Mouse (Mus musculus): ENCODE results near the gene Pik3ap1.
"Not testable (repeated sequence)": the region's sequence is repeated elsewhere in the genome, so short reads cannot be mapped to it uniquely, and the experiment has no call there.

Pik3ap1 gene

DNA sequence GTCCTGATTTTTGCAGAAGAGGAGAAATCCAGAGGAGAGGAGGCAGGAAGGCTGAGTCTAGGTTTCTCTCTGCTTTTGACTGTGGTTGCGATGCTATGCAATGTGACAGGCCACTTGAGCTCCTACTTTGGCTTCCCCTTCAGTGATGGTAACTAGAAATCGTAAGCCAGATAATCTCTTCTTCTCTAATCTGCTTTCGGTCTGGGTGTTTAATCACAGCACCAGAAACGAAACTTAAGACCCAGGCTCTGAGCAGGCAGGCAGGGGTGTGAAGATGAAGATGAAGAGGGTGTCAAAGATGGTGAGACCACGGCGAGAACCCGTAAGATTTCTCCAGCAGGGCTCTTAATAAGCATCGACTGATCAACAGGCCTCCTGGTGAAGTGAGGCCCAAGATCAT is 51.9 kb downstream of the Pik3ap1 start:
- no peak for ATAC-seq (ENCODE audit: insufficient number of reproducible peaks, low FRiP score, low TSS enrichment)

DNA sequence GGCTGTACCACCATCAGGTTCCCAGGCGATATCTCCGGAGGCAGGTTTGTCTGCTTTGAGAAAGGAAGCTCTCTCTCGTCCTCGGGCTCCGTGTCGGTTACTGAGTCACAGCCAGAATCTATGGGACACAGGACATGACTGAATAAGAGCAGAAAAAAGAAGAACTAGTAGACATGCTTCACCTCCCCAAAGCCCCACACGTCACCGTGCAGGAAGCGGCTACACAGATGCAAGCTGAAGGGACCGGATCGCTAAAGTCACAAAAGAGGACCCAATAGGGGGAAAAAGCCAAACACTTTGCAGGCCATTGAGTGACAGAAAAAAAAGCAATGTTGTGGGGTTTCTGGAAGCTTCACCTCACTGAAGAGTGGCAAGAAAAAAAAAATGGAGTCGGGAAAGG is 52.7 kb downstream of the Pik3ap1 start:
- ATAC-seq (ENCODE audit: insufficient number of reproducible peaks, low FRiP score, low TSS enrichment) = no peak

DNA sequence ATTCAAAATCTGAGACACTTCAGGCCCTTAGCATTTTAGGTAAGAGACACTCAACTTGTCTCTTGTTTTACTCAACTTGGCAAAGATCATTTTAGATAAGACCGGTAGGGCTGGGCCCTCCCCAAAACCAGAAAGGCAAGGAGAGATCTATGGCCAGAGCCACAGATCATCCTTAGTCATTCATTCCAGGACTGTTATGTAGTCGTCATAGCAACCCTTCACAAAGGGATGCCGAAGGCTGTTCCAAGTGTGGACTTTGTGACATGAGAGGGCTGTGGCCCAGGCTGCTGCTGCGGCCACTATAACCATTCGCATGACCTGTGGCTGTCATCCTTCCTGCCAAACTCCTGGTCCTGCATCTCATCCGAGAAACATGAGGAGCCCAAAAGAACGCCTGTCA is 54.5 kb downstream of the Pik3ap1 start:
- ATAC-seq (ENCODE audit: insufficient number of reproducible peaks, low FRiP score, low TSS enrichment) = no peak

DNA sequence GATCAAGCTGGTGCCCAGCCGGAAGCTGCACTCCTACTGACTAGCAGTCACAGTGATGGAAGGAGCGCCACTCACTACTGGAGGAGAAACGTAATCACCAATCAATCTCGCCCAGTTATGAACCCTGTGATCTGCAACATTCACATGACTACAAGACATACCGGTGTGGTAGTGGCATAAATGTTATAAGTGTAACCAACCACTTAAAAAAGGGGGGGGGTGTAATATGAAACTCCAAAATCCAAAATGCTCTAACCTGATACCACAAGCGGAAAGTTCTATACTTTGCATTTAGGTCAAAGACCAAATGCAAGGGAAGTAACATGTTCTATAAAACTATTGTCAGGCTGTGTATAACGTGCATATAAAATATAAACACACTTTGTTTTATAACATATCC is 54.9 kb downstream of the Pik3ap1 start:
- no peak for ATAC-seq (ENCODE audit: insufficient number of reproducible peaks, low FRiP score, low TSS enrichment)

DNA sequence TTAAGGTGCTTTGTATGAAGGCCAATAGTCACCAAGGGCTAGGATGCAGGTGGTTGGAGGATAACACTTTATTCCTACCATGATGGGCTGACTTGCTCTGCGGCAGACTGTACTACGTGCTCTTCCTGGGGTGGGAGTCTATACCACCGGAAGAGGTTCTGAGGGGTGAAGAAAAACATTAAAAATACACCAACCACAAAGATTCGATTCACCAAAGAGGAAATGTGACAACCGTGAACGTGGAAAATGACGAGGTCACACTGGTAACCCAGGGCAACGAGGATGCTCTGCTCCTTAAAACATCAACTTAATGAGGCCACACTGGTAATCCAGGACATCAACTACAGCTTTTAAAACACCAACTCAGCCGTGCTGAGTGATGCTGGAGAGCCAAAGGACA is 56.2 kb downstream of the Pik3ap1 start:
- ATAC-seq (ENCODE audit: insufficient number of reproducible peaks, low FRiP score, low TSS enrichment) = no peak

DNA sequence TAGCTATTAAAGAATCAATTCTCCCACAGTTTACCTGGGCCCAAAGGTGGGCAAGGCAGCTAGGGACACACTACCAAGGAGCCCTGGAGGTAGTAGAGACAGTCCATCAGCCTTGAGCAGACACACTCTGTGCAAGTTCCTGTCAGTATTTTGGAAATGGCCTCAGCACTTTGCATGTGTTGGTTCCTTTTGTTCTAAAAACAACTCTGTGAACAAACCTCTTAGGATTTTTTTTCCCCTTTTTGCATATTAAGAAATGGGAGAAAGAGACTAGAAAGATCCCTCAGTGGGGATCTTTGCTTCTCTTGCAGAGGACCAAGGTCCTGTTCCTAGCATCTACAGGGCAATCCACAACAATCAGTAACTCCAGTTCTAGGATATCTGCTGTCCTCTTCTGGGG is 61.1 kb downstream of the Pik3ap1 start:
- ATAC-seq (ENCODE audit: insufficient number of reproducible peaks, low FRiP score, low TSS enrichment) = no peak

DNA sequence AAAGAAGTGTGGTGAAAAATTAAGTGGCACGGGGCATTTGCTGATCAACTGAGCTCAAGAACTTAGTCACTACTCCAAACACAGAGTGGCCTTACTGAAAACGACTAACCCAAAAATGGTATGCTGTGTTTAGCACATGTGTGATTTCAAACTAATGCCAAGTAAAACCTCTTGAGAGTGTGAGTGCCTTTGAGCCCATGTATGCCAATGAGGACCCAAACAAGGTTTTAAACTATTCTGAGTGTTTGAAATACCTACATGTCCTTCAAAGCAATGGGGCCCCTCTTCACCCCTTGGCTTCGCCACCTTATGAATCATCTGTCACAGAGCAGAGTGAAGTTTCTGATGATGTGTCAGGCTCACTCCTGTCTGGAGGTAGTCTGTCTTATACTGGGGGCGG is 61.8 kb downstream of the Pik3ap1 start:
- ATAC-seq (ENCODE audit: insufficient number of reproducible peaks, low FRiP score, low TSS enrichment) = no peak

DNA sequence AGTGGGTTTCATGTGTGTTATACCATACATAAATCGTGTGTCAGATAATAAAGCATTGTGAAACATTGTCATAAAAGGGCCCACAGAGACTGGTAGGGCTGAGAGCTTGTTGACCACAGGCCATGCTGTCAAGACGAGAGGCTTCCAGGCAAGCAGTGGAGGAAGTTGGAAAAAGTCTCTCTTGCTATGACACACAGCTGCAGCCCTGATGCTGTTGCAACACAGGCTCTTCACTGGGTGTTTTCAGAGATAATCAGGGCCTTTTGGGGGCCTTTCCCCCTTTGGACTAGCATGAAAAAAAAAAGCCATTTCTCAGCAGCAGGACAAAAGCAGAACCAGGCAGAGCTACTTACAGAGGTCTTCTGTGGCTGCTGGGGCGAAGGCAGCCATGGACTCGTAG is 63.8 kb downstream of the Pik3ap1 start:
- ATAC-seq (ENCODE audit: insufficient number of reproducible peaks, low FRiP score, low TSS enrichment) = no peak

DNA sequence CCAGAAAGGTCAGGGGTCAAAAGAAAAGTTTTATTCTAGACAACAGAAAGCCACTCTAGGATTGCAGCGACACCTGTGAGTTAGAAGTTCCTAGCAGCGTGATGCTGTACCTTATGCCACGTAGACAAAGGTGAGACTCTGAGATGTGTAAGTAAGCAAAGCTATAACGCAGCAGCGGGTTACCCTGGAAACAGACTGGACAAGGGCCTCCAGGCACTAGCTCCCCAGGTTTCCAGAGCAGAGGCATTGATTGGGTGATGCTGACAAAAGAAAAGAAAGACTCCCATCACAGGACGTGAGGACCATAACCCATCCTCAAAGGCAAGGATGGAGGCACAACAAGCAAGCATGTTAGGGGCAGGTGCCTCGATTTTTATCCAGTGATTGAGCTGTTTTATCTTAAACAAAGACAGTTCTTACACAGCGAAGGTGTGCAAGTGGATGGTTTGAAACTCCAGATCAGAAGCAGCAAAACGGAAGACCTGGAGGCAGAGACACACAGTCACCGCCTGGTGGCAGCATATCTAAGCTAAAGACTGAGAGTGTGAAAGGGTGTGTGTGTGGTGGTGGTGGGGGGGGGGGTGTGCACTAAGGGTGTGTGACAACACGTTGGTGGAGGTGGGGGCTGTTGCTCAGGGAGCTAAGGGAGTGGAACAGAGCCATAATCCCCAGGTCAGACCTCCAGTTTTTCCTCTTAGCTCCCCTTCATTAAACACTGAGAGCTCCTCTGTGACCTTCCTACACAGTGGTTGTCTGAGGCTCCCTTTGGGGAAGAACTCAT is 67.4 kb downstream of the Pik3ap1 start:
- ATAC-seq (ENCODE audit: insufficient number of reproducible peaks, low FRiP score, low TSS enrichment) = no peak

DNA sequence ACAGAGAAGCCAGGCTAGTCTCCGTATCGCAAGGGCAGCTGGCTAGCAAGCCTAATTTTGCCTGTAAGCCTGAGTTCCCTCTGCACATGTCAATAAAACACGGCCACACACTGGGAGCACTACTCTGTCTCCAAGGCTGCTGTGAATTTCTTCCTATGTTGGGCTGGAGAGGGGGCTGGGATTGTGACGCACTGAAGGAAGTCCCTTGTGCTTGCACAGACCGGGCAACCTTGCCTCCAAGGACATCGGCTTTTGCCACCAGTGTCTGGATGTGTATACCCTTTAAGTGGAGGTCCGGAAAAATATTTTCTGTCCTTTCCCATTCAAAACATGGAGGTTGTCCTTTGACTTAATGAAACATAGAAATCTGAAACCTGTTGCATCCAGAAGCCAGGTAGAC is 70.2 kb downstream of the Pik3ap1 start:
- ATAC-seq (ENCODE audit: insufficient number of reproducible peaks, low FRiP score, low TSS enrichment) = no peak

DNA sequence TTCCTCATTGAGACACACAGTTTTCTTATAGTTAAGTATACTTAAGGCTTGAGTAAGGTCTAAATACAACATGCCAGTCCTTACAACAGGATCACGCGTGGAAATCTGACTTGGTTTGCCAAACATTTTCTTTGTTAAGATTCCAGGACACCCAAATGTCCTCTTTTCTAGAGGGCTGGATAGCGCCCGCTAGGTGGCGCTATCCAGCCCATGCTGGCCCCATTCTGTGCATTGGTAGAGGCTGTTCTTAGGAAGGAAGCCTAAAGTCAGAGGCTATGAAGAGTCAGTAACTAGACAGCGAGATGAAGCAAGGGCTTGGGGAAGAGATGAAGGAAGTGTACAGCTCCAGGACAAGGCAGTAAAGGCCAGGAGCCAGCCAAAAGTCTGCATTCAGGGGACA is 71.2 kb downstream of the Pik3ap1 start:
- no peak for ATAC-seq (ENCODE audit: insufficient number of reproducible peaks, low FRiP score, low TSS enrichment)

DNA sequence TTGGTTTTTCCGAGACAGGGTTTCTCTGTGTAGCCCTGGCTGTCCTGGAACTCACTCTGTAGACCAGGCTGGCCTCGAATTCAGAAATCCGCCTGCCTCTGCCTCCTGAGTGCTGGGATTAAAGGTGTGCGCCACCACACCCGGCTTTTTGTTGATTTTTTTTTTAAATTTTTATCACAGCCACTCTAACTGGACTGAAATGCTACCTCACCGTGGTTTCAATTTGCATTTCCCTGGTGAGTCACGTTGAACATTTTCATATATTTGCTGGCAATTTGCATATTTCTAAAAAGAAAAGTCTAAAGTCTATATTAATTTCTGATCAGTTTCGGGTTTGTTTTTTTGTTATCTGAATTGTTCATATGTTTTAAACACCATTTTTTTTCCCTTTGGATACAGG is 72.3 kb downstream of the Pik3ap1 start:
- ATAC-seq (ENCODE audit: insufficient number of reproducible peaks, low FRiP score, low TSS enrichment) = not testable (repeated sequence)

DNA sequence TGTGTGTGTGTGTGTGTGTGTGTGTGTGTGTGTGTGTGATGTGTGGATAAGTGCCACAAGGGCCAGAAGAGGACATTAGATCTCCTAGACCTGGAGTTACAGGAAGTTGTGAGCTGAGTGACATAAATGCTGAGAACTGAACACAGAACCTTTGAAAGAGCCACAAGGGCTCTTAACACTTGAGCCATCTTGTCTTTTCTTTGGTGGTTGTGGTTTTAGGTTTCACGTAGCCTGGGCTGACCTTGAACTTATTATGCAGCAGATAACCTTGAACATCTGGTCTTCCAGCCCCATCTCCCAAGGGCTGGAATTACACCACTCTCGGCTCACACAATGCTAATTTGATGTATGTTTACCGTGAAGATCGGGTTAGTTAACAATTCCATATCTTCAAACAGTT is 72.9 kb downstream of the Pik3ap1 start:
- no peak for ATAC-seq (ENCODE audit: insufficient number of reproducible peaks, low FRiP score, low TSS enrichment)

DNA sequence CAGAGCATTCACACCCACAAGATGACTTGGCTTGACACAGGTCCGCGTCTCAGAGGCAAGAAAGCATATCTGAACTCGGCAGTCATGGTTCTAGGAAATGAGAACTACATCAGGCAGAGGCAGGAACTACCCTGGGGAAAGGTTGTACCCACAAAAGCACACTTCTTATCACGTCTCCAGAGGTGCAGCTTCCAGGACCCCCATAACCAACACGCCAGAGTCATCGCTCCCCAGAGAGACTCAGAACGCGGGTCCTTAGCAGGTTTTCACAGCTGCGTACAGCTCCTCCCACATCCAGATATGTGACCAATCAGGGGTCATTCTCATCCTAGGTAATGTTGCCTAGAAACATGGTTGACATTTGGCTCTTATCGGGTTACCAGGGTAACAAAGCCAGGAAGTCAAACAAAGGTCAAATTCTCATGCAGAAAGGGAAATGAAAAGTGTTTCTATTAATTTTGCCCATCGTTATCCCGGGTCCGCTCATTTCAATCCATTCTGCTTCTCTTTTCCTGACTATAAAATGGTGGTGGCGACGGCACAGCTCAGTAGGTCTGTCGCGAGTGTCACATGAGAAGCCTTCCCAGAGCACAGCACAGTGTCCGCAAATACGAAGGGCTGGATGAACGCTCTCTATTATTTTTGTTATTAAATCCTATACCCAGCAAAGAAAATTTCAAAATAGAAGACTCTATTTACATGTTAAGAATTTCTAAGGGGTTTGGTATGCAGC is 73.8 kb downstream of the Pik3ap1 start:
- ATAC-seq (ENCODE audit: insufficient number of reproducible peaks, low FRiP score, low TSS enrichment) = no peak

DNA sequence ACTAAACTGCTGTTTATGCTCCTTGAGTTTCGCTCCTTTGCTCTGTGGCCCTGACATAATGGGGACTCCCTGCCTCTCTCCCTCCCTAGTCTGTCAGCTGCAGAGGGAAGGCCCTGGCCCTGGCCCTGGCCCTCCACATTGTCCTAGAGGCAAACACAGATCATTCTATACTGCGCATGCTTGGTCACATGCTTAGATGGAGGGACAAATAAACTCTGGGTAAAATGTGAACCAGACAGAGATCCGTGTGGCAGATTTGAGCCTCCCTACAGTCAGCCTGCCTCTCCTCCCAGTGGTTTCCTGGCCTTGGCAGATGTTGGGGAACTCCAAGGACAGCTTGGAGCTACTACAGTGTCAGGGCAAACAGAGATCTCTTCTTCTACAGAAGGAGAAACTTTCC is 81.0 kb downstream of the Pik3ap1 start:
- no peak for ATAC-seq (ENCODE audit: insufficient number of reproducible peaks, low FRiP score, low TSS enrichment)

DNA sequence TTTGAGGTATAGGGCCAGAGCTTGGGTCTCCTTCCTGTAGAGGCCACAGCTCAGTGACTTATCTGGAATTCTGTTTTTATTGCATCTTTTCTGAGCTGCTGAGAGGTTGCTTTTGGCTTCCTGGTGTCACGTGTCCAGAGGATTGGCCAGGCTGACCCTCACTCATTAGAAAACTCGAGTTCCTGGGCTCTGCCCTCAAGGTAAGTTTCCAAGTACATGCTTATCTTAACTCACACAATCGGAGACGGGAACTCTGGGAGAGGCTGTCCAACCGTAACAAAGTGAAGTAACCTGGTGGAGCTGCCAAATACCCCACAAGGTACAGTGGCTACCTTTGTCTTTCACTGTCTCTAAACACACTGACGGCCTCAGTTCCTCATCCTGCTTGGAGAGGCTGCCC is 81.5 kb downstream of the Pik3ap1 start:
- no peak for ATAC-seq (ENCODE audit: insufficient number of reproducible peaks, low FRiP score, low TSS enrichment)

DNA sequence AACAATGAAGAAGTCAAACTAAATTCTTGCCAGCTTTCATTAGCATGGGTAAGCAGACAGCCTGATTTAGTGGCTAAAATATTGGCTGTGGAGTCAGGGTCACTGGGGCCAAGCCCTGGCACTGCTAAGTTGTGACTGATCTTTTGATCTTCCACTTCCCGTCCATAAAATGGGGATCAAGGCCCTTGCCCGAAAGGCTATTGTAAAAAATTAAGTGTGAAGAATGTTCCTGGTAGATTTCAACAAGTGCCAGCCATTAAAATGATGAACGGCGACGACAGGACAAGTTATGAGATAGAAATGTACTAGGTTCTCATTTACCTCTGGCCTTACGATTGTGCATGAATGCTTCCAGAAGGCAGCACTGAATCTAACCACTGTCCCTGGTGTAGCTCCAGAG is 83.0 kb downstream of the Pik3ap1 start:
- no peak for ATAC-seq (ENCODE audit: insufficient number of reproducible peaks, low FRiP score, low TSS enrichment)

DNA sequence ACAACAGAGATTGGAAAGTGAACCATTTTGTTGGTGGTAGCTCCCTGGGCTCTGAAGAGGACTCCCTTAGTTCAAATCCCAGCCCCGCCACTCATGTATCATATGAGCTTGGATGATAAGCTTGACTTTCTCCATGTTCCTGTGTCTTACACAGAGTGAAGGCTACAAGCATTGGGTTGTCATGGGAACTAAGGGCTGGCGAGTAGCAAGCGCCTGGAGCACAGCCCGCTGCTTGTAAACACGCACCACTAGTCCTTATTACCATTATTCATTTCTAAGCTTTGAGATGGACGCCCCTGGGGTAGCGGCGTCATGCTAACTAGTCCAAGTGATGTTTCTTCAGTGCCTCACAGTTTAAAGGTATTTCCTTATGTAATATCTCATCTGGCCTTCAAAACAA is 85.5 kb downstream of the Pik3ap1 start:
- no peak for ATAC-seq (ENCODE audit: insufficient number of reproducible peaks, low FRiP score, low TSS enrichment)

DNA sequence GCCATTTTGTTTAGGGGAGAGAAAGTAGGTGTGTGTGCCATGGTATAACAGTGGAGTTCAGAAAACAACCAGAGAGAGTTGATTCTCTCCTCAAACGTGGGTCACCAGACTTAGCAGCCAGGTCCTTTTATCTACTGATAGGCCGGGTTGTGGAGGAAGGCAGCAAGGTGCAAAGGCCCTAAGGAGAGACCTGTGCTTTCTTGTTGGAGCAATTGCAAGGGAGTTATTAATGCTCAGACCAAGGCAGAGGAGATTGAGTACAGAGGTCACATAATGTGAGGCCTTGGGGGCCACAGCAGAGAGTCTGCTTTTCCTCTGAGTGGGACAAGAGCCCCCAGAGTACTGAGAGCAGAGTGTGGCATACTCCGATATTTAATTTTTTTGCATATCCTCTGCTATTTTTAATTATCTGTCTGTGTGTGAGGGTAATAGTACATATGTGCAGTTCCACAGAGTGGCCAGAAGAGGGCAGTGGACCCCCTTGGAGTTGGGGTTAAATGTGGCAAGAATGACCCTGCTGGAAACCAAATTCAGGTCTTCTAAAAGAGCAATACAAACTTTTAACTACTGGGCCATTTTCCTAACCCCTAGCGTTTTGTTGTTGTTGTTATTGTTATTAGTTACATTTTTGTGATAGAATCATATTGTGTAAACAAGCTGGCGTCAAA is 93.8 kb downstream of the Pik3ap1 start:
- ATAC-seq (ENCODE audit: insufficient number of reproducible peaks, low FRiP score, low TSS enrichment) = no peak

DNA sequence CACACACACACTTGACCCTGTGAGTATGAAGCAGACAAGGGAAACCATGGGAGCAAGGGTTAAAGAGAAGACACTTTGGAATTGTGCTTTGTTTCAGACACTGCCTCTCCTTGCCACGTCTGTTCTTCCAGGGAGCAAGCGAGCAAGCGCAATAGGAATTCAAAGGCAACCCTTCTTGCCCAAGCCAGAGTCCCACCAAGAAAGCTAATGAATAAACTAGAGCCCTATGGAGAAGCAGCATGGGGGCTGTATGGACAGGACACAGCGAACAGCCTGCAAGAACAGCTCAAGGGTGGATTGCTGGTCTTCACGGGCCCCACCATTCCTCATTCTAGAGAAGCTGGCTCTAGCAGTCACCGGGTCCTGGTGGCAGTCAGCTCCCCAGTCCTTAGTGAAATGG is 96.3 kb downstream of the Pik3ap1 start:
- ATAC-seq (ENCODE audit: insufficient number of reproducible peaks, low FRiP score, low TSS enrichment) = no peak

DNA sequence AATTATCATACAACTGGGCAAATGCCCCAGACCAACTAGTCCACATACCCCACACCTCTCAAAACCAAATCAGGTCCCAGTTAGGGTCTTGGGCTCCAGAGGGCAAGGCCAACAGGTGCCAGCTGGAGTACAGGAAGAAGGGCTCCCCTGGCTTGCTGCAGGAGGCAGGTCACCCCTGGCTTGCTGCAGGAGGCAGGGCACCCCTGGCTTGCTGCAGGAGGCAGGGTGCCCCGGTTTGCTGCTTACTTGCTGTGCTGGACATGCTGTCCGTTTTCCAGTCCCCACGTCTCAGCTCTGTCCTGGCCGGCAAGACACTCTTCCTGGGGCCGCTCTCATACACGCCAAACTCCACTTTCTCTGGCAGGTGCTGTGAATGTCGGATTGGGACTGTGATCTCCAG is 97.7 kb downstream of the Pik3ap1 start:
- ATAC-seq (ENCODE audit: insufficient number of reproducible peaks, low FRiP score, low TSS enrichment) = no peak

DNA sequence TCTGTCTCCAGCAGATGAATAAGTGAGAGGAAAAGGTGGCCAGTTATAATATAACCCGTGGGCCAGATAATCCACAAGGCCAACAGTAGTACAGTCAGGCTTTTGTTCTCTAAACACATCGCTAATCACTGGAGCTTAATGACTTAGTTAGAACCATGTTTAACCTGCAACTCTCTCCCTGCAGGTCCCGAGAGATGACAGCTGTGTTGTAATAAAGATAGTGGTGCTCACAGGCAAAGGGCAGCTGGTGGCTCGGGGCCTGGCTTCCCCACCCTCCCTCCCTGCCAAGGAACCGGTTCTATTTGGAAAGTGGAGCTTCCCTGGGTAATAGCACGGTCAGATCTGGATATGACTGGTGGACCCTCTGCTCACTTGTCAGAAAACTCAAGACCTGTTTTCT is 100.4 kb downstream of the Pik3ap1 start:
- no peak for ATAC-seq (ENCODE audit: insufficient number of reproducible peaks, low FRiP score, low TSS enrichment)
